ENCODE assay signal across 30 mouse cellular contexts in genomic region chr3:35722811-35723210, GRCm38 (mm10). TPM values are rescaled to one million over a fixed set of nuclear protein-coding genes. Genes with fewer than 3 reads are reported as not detected.
DNase-seq lines count a peak whose midpoint lies in the region; ATAC-seq and TF ChIP-seq lines count a peak whose summit lies in the region.
"Had no signal": no experiment of that assay in that cellular context is flagged by ENCODE, and none has a peak within 500 bp of the region (broad histone marks: within the 10 kb centered on the region; RNA-seq: fewer than 3 reads in every experiment).

No protein-coding gene starts in this region.

- H3K9me3 ChIP-seq in limb, embryonic 11.5 days (ENCODE audit: control insufficient read depth, low read length) = no peaks in the 10 kb centered on the region
- H3K9me3 ChIP-seq in limb, embryonic 10.5 days (replicated peaks) = no peaks in the 10 kb centered on the region
- H3K9me3 ChIP-seq in E14TG2a.4 (ENCODE audit: low read length) = no peaks in the 10 kb centered on the region
- H3K9me3 ChIP-seq in ES-E14 (ENCODE audit: control insufficient read depth, insufficient read depth, low read depth, low read length) = no peaks in the 10 kb centered on the region
- no peaks in the 10 kb centered on the region for H3K9me3 ChIP-seq in stomach, embryonic 16.5 days (replicated peaks; ENCODE audit: control insufficient read depth, low read length)
- H3K9me3 ChIP-seq: embryonic facial prominence, embryonic 12.5 days; hindbrain, embryonic 15.5 days; limb, embryonic 13.5 days; lung, embryonic 15.5 days; midbrain, embryonic 10.5 days; midbrain, embryonic 15.5 days; neural tube, embryonic 12.5 days had no signal

- H3K4me1 ChIP-seq in limb, embryonic 11.5 days (ENCODE audit: control insufficient read depth, insufficient read depth, low read length) = no peaks in the 10 kb centered on the region
- no peaks in the 10 kb centered on the region for H3K4me1 ChIP-seq in limb, embryonic 10.5 days
- H3K4me1 ChIP-seq in E14TG2a.4 (replicated peaks; ENCODE audit: low read depth, low read length) (peaks cover 88% of the 10 kb centered on the region), ES-E14 (ENCODE audit: control insufficient read depth in 2 of 2, insufficient read depth in 2 of 2, low read length in 2 of 2, poor library complexity in 1 of 2) (peaks cover 30 to 37% of the 10 kb centered on the region in 2 experiments)
- peaks cover 5% of the 10 kb centered on the region; the same call in 1 of the 2 replicates for H3K4me1 ChIP-seq in stomach, embryonic 16.5 days (ENCODE audit: control insufficient read depth, insufficient read depth, low read length)
- H3K4me1 ChIP-seq: embryonic facial prominence, embryonic 12.5 days; hindbrain, embryonic 15.5 days; limb, embryonic 13.5 days; lung, embryonic 15.5 days; midbrain, embryonic 10.5 days; midbrain, embryonic 15.5 days; neural tube, embryonic 12.5 days had no signal

- no peak overlapping the region for H3K9ac ChIP-seq in limb, embryonic 11.5 days (ENCODE audit: low read length)
- peak overlapping the region; percentile 34; the same call in 1 of the 2 replicates for H3K9ac ChIP-seq in ES-E14 (ENCODE audit: insufficient read depth, low read depth, low read length, poor library complexity, severe bottlenecking)
- H3K9ac ChIP-seq in stomach, embryonic 16.5 days (ENCODE audit: low read length) = no peak overlapping the region
- H3K9ac ChIP-seq: embryonic facial prominence, embryonic 12.5 days; hindbrain, embryonic 15.5 days; limb, embryonic 13.5 days; lung, embryonic 15.5 days; midbrain, embryonic 15.5 days; neural tube, embryonic 12.5 days had no signal

- WGBS in limb, embryonic 11.5 days = 92% methylated on average over 7 of the region's 7 CpGs
- 92% methylated on average over 7 of the region's 7 CpGs for WGBS in limb, embryonic 10.5 days
- whole genome bisulfite sequencing in stomach, embryonic 16.5 days = 86% methylated on average over 7 of the region's 7 CpGs

- no peak overlapping the region for H3K27ac ChIP-seq in limb, embryonic 11.5 days (replicated peaks; ENCODE audit: low read depth, low read length)
- no peak overlapping the region for H3K27ac ChIP-seq in limb, embryonic 10.5 days
- peak overlapping the region; percentile 98 for H3K27ac ChIP-seq in ES-E14 (ENCODE audit: insufficient read depth, low read depth, low read length, poor library complexity, severe bottlenecking)
- H3K27ac ChIP-seq in stomach, embryonic 16.5 days (ENCODE audit: low read length) = peak overlapping the region; percentile 21
- H3K27ac ChIP-seq: embryonic facial prominence, embryonic 12.5 days; hindbrain, embryonic 15.5 days; limb, embryonic 13.5 days; lung, embryonic 15.5 days; midbrain, embryonic 10.5 days; midbrain, embryonic 15.5 days; neural tube, embryonic 12.5 days had no signal

- no peaks in the 10 kb centered on the region for H3K27me3 ChIP-seq in limb, embryonic 11.5 days (ENCODE audit: control insufficient read depth, insufficient read depth, low read length)
- H3K27me3 ChIP-seq in limb, embryonic 10.5 days (ENCODE audit: low read depth, poor library complexity, severe bottlenecking) = no peaks in the 10 kb centered on the region
- no peaks in the 10 kb centered on the region for H3K27me3 ChIP-seq in E14TG2a.4 (ENCODE audit: insufficient read depth, low read length)
- H3K27me3 ChIP-seq in stomach, embryonic 16.5 days (ENCODE audit: control insufficient read depth, insufficient read depth, low read length) = no peaks in the 10 kb centered on the region
- H3K27me3 ChIP-seq: embryonic facial prominence, embryonic 12.5 days; hindbrain, embryonic 15.5 days; limb, embryonic 13.5 days; lung, embryonic 15.5 days; midbrain, embryonic 15.5 days; neural tube, embryonic 12.5 days had no signal

- no peak for ATAC-seq in limb, embryonic 11.5 days (ENCODE audit: insufficient number of reproducible peaks, low FRiP score, low TSS enrichment, low read depth)
- no peak for ATAC-seq in stomach, embryonic 16.5 days (ENCODE audit: insufficient read depth, low FRiP score)
- ATAC-seq: forebrain, embryonic 14.5 days; intestine, embryonic 16.5 days; midbrain, embryonic 15.5 days had no signal

- H3K4me3 ChIP-seq in limb, embryonic 11.5 days (ENCODE audit: low read depth, low read length) = no peak overlapping the region
- H3K4me3 ChIP-seq in limb, embryonic 10.5 days = no peak overlapping the region
- H3K4me3 ChIP-seq in E14TG2a.4 (replicated peaks; ENCODE audit: low read length) = peak overlapping the region; percentile 63
- peak overlapping the region; percentile 16 to 26; a peak in 1 of 4 replicates for H3K4me3 ChIP-seq in ES-E14 (ENCODE audit: insufficient read depth in 1 of 2, low read depth in 1 of 2, low read length in 2 of 2, poor library complexity in 1 of 2, severe bottlenecking in 1 of 2)
- no peak overlapping the region for H3K4me3 ChIP-seq in stomach, embryonic 16.5 days (replicated peaks; ENCODE audit: low read length)
- H3K4me3 ChIP-seq: embryonic facial prominence, embryonic 12.5 days; hindbrain, embryonic 15.5 days; limb, embryonic 13.5 days; lung, embryonic 15.5 days; midbrain, embryonic 10.5 days; midbrain, embryonic 15.5 days; neural tube, embryonic 12.5 days had no signal

- TF ChIP-seq CTCF in E14TG2a.4 (conservative IDR thresholded peaks at IDR 0.05; ENCODE audit: low read length) = no peak

- no peak overlapping the region for H3K4me2 ChIP-seq in limb, embryonic 11.5 days (ENCODE audit: low read depth, severe bottlenecking)
- no peak overlapping the region for H3K4me2 ChIP-seq in stomach, embryonic 16.5 days (ENCODE audit: low read depth, low read length)
- H3K4me2 ChIP-seq: embryonic facial prominence, embryonic 12.5 days; heart, embryonic 11.5 days; hindbrain, embryonic 15.5 days; limb, embryonic 13.5 days; liver, embryonic 11.5 days; lung, embryonic 15.5 days; midbrain, embryonic 15.5 days; neural tube, embryonic 12.5 days had no signal

- no peaks in the 10 kb centered on the region for H3K36me3 ChIP-seq in limb, embryonic 11.5 days (ENCODE audit: control insufficient read depth, insufficient read depth, low read length)
- no peaks in the 10 kb centered on the region for H3K36me3 ChIP-seq in limb, embryonic 10.5 days
- H3K36me3 ChIP-seq in E14TG2a.4 (ENCODE audit: insufficient read depth, low read length) = no peaks in the 10 kb centered on the region
- H3K36me3 ChIP-seq in ES-E14 (ENCODE audit: control insufficient read depth, insufficient read depth, low read length, poor library complexity, severe bottlenecking) = no peaks in the 10 kb centered on the region
- no peaks in the 10 kb centered on the region for H3K36me3 ChIP-seq in stomach, embryonic 16.5 days (ENCODE audit: control insufficient read depth, insufficient read depth, low read length)
- H3K36me3 ChIP-seq: embryonic facial prominence, embryonic 12.5 days; hindbrain, embryonic 15.5 days; limb, embryonic 13.5 days; lung, embryonic 15.5 days; midbrain, embryonic 10.5 days; midbrain, embryonic 15.5 days; neural tube, embryonic 12.5 days had no signal

- in situ Hi-C loops in ES-E14 (cut with MboI; ENCODE audit: low sequenced_read_pairs in 2 of 2, unreplicated experiment in 2 of 2) = no loop called here

- peak; percentile 6 for DNase-seq in limb, embryonic 11.5 days (ENCODE audit: low spot score)
- no peak for DNase-seq in limb, embryonic 10.5 days (ENCODE audit: low spot score)
- DNase-seq in ES-E14 (ENCODE audit: low read depth, low spot score) = no peak
- DNase-seq in kidney, postnatal 36 days = no peak
- DNase-seq in kidney, adult 11 months = no peak
- DNase-seq: adrenal gland, postnatal 14 days; cerebellum, adult 11 months; cerebellum, adult 9-10 months; cerebellum, postnatal 36 days; gastrocnemius, postnatal 25 days; heart, adult 18-20 months; heart, postnatal 4 days; kidney, adult 9 months; kidney, postnatal 10 days; layer of hippocampus, adult 9-11 months; right cerebral cortex, adult 18-20 months; spleen, adult 18-20 months had no signal

TF ChIP-seq in ES-E14, 5 proteins besides CTCF, POLR2A, EP300 and RAD21:
- TF ChIP-seq HCFC1 (IDR thresholded peaks at IDR 0.05; ENCODE audit: borderline replicate concordance, insufficient read depth, low read length) (no peak), MAFK (IDR thresholded peaks at IDR 0.05; ENCODE audit: insufficient read depth, low read depth, low read length) (no peak), CHD2 (IDR thresholded peaks at IDR 0.05; ENCODE audit: low read depth, low read length) (no peak), ZC3H11A (IDR thresholded peaks at IDR 0.05; ENCODE audit: borderline replicate concordance, low read depth, low read length) (no peak), ZNF384 (IDR thresholded peaks at IDR 0.05; ENCODE audit: low read depth, low read length) (no peak)

RNA-seq across cellular contexts. Expression of gene Atp11b, which starts 31.1 kb away (rescaled TPM):
- 25.8 and 29.9 TPM in 2 replicates for polyA plus RNA-seq in limb, embryonic 11.5 days (2014; fragmentation: Nextera tagmentation; extraction: Ambion mirVana)
- polyA plus RNA-seq in limb, embryonic 10.5 days (2016; fragmentation: Nextera tagmentation; extraction: Ambion mirVana) = 20.4 and 24.6 TPM in 2 replicates
- total RNA-seq in ES-E14 (2012; rRNA removed) = 69.9 and 115 TPM in 2 replicates
- polyA plus RNA-seq in stomach, embryonic 16.5 days (2015; fragmentation: Nextera tagmentation; extraction: Ambion mirVana) = 58.1 and 59.8 TPM in 2 replicates

Comparison
In these comparisons a context has a peak if more than half of its experiments do, and no peak if none do; other contexts are left out.
1. H3K27ac ChIP-seq: peak in ES-E14 (single experiment) and stomach, embryonic 16.5 days (single experiment); none in limb, embryonic 11.5 days (single experiment) and limb, embryonic 10.5 days (single experiment).
2. H3K4me3 ChIP-seq: peak in E14TG2a.4 (single experiment) and ES-E14 (2 of 2); none in limb, embryonic 11.5 days (single experiment), limb, embryonic 10.5 days (single experiment) and stomach, embryonic 16.5 days (single experiment).